Mouse (Mus musculus): Measurements from ENCODE around the gene Cdh4. TPM values are rescaled to one million over a fixed set of nuclear protein-coding genes. Genes with fewer than 3 reads are reported as not detected.

The Cdh4 gene
- polyA plus RNA-seq, 1 experiment from 2014 or later: 3.2 TPM

GRCm38 (mm10) chr2:179838036-179838435, 395.8 kb downstream of the Cdh4 start:
- peak; percentile 82 for DNase-seq (ENCODE audit: low spot score)

GRCm38 (mm10) chr2:179842610-179843389, 400.6 kb downstream of the Cdh4 start:
- Histone ChIP-seq H3K27me3 (ENCODE audit: control insufficient read depth, insufficient read depth, low read length) (no peaks in the 10 kb centered on the region), H3K4me1 (ENCODE audit: control insufficient read depth, insufficient read depth, low read length) (peaks cover 13% of the 10 kb centered on the region), H3K27ac (replicated peaks; ENCODE audit: low read depth, low read length) (no peak overlapping the region), H3K36me3 (ENCODE audit: control insufficient read depth, insufficient read depth, low read length) (no peaks in the 10 kb centered on the region), H3K4me3 (ENCODE audit: low read depth, low read length) (no peak overlapping the region), H3K9me3 (ENCODE audit: control insufficient read depth, low read length) (no peaks in the 10 kb centered on the region), H3K9ac (ENCODE audit: low read length) (no peak overlapping the region), H3K4me2 (ENCODE audit: low read depth, severe bottlenecking) (no peak overlapping the region)
- no peak for ATAC-seq (ENCODE audit: insufficient number of reproducible peaks, low FRiP score, low TSS enrichment, low read depth)
- no peak for DNase-seq (ENCODE audit: low spot score)
- 87% methylated on average over 12 of the region's 12 CpGs for WGBS

More at GRCm38 (mm10) chr2:179838036-179838435, 395.8 kb downstream of the Cdh4 start:
- H3K9ac ChIP-seq (ENCODE audit: low read length): no peak overlapping the region
- no peaks in the 10 kb centered on the region for H3K27me3 ChIP-seq (ENCODE audit: control insufficient read depth, insufficient read depth, low read length)
- H3K4me2 ChIP-seq (ENCODE audit: low read depth, severe bottlenecking): peak overlapping the region; percentile 27
- WGBS: 17% methylated on average over 7 of the region's 7 CpGs
- no peaks in the 10 kb centered on the region for H3K36me3 ChIP-seq (ENCODE audit: control insufficient read depth, insufficient read depth, low read length)
- peak; percentile 64 for ATAC-seq (ENCODE audit: insufficient number of reproducible peaks, low FRiP score, low TSS enrichment, low read depth)
- H3K4me1 ChIP-seq (ENCODE audit: control insufficient read depth, insufficient read depth, low read length): peaks cover 46% of the 10 kb centered on the region
- H3K4me3 ChIP-seq (ENCODE audit: low read depth, low read length): no peak overlapping the region
- H3K9me3 ChIP-seq (ENCODE audit: control insufficient read depth, low read length): no peaks in the 10 kb centered on the region
- H3K27ac ChIP-seq (replicated peaks; ENCODE audit: low read depth, low read length): peak overlapping the region; percentile 89

- DNase-seq (ENCODE audit: low spot score) (no peak), ATAC-seq (ENCODE audit: insufficient number of reproducible peaks, low FRiP score, low TSS enrichment, low read depth) (no peak)
- Histone ChIP-seq H3K4me2 (ENCODE audit: low read depth, severe bottlenecking) (no peak overlapping the region), H3K9ac (ENCODE audit: low read length) (no peak overlapping the region), H3K4me1 (ENCODE audit: control insufficient read depth, insufficient read depth, low read length) (peaks cover 3% of the 10 kb centered on the region; the same call in 1 of the 2 replicates), H3K9me3 (ENCODE audit: control insufficient read depth, low read length) (no peaks in the 10 kb centered on the region), H3K27ac (replicated peaks; ENCODE audit: low read depth, low read length) (no peak overlapping the region), H3K36me3 (ENCODE audit: control insufficient read depth, insufficient read depth, low read length) (no peaks in the 10 kb centered on the region), H3K4me3 (ENCODE audit: low read depth, low read length) (no peak overlapping the region), H3K27me3 (ENCODE audit: control insufficient read depth, insufficient read depth, low read length) (no peaks in the 10 kb centered on the region)
- 60% methylated on average over 9 of the region's 9 CpGs for WGBS
Observed at GRCm38 (mm10) chr2:179849732-179850131, 407.5 kb downstream of the Cdh4 start.

GRCm38 (mm10) chr2:179852169-179852568, 409.9 kb downstream of the Cdh4 start:
- no peak for ATAC-seq (ENCODE audit: insufficient number of reproducible peaks, low FRiP score, low TSS enrichment, low read depth)
- no peaks in the 10 kb centered on the region for H3K36me3 ChIP-seq (ENCODE audit: control insufficient read depth, insufficient read depth, low read length)
- WGBS: 83% methylated on average over 10 of the region's 10 CpGs
- H3K9ac ChIP-seq (ENCODE audit: low read length): no peak overlapping the region
- no peaks in the 10 kb centered on the region for H3K9me3 ChIP-seq (ENCODE audit: control insufficient read depth, low read length)
- no peak for DNase-seq (ENCODE audit: low spot score)
- no peak overlapping the region for H3K4me3 ChIP-seq (ENCODE audit: low read depth, low read length)
- no peak overlapping the region for H3K4me2 ChIP-seq (ENCODE audit: low read depth, severe bottlenecking)
- H3K27me3 ChIP-seq (ENCODE audit: control insufficient read depth, insufficient read depth, low read length): no peaks in the 10 kb centered on the region
- H3K4me1 ChIP-seq (ENCODE audit: control insufficient read depth, insufficient read depth, low read length): peaks cover 15% of the 10 kb centered on the region
- H3K27ac ChIP-seq (replicated peaks; ENCODE audit: low read depth, low read length): no peak overlapping the region

GRCm38 (mm10) chr2:179852862-179853261, 410.6 kb downstream of the Cdh4 start:
- peaks cover 16% of the 10 kb centered on the region for H3K4me1 ChIP-seq (ENCODE audit: control insufficient read depth, insufficient read depth, low read length)
- ATAC-seq (ENCODE audit: insufficient number of reproducible peaks, low FRiP score, low TSS enrichment, low read depth): no peak

GRCm38 (mm10) chr2:179853892-179854291, 411.7 kb downstream of the Cdh4 start:
- H3K9me3 ChIP-seq (ENCODE audit: control insufficient read depth, low read length): no peaks in the 10 kb centered on the region
- 74% methylated on average over 10 of the region's 10 CpGs for WGBS
- H3K4me3 ChIP-seq (ENCODE audit: low read depth, low read length): no peak overlapping the region
- H3K36me3 ChIP-seq (ENCODE audit: control insufficient read depth, insufficient read depth, low read length): no peaks in the 10 kb centered on the region
- no peak for DNase-seq (ENCODE audit: low spot score)
- peaks cover 16% of the 10 kb centered on the region for H3K4me1 ChIP-seq (ENCODE audit: control insufficient read depth, insufficient read depth, low read length)
- H3K27me3 ChIP-seq (ENCODE audit: control insufficient read depth, insufficient read depth, low read length): no peaks in the 10 kb centered on the region
- no peak overlapping the region for H3K27ac ChIP-seq (replicated peaks; ENCODE audit: low read depth, low read length)
- no peak for ATAC-seq (ENCODE audit: insufficient number of reproducible peaks, low FRiP score, low TSS enrichment, low read depth)
- no peak overlapping the region for H3K4me2 ChIP-seq (ENCODE audit: low read depth, severe bottlenecking)
- no peak overlapping the region for H3K9ac ChIP-seq (ENCODE audit: low read length)

More at GRCm38 (mm10) chr2:179852862-179853261, 410.6 kb downstream of the Cdh4 start:
- DNase-seq (ENCODE audit: low spot score): no peak
- Histone ChIP-seq H3K4me3 (ENCODE audit: low read depth, low read length) (no peak overlapping the region), H3K4me2 (ENCODE audit: low read depth, severe bottlenecking) (no peak overlapping the region), H3K27ac (replicated peaks; ENCODE audit: low read depth, low read length) (no peak overlapping the region), H3K9me3 (ENCODE audit: control insufficient read depth, low read length) (no peaks in the 10 kb centered on the region), H3K9ac (ENCODE audit: low read length) (no peak overlapping the region), H3K27me3 (ENCODE audit: control insufficient read depth, insufficient read depth, low read length) (no peaks in the 10 kb centered on the region), H3K36me3 (ENCODE audit: control insufficient read depth, insufficient read depth, low read length) (no peaks in the 10 kb centered on the region)
- 53% methylated on average over 11 of the region's 11 CpGs for WGBS

- WGBS: 54% methylated on average over 4 of the region's 4 CpGs
- ATAC-seq (ENCODE audit: insufficient number of reproducible peaks, low FRiP score, low TSS enrichment, low read depth) (no peak), DNase-seq (ENCODE audit: low spot score) (no peak)
- no peaks in the 10 kb centered on the region for H3K36me3 ChIP-seq (ENCODE audit: control insufficient read depth, insufficient read depth, low read length)
- H3K9me3 ChIP-seq (ENCODE audit: control insufficient read depth, low read length): no peaks in the 10 kb centered on the region
- H3K4me2 ChIP-seq (ENCODE audit: low read depth, severe bottlenecking): no peak overlapping the region
- H3K4me1 ChIP-seq (ENCODE audit: control insufficient read depth, insufficient read depth, low read length): peaks cover 16% of the 10 kb centered on the region
- no peak overlapping the region for H3K4me3 ChIP-seq (ENCODE audit: low read depth, low read length)
- H3K27ac ChIP-seq (replicated peaks; ENCODE audit: low read depth, low read length): no peak overlapping the region
- H3K27me3 ChIP-seq (ENCODE audit: control insufficient read depth, insufficient read depth, low read length): no peaks in the 10 kb centered on the region
- H3K9ac ChIP-seq (ENCODE audit: low read length): no peak overlapping the region
Observed at GRCm38 (mm10) chr2:179857086-179857485, 414.9 kb downstream of the Cdh4 start.

GRCm38 (mm10) chr2:179862676-179863075, 420.4 kb downstream of the Cdh4 start:
- Histone ChIP-seq H3K9me3 (ENCODE audit: control insufficient read depth, low read length) (no peaks in the 10 kb centered on the region), H3K36me3 (ENCODE audit: control insufficient read depth, insufficient read depth, low read length) (no peaks in the 10 kb centered on the region), H3K4me3 (ENCODE audit: low read depth, low read length) (no peak overlapping the region), H3K4me2 (ENCODE audit: low read depth, severe bottlenecking) (no peak overlapping the region), H3K4me1 (ENCODE audit: control insufficient read depth, insufficient read depth, low read length) (peaks cover 5% of the 10 kb centered on the region; the same call in 1 of the 2 replicates), H3K9ac (ENCODE audit: low read length) (no peak overlapping the region), H3K27ac (replicated peaks; ENCODE audit: low read depth, low read length) (no peak overlapping the region), H3K27me3 (ENCODE audit: control insufficient read depth, insufficient read depth, low read length) (no peaks in the 10 kb centered on the region)
- no peak for DNase-seq (ENCODE audit: low spot score)
- WGBS: 62% methylated on average over 3 of the region's 3 CpGs
- ATAC-seq (ENCODE audit: insufficient number of reproducible peaks, low FRiP score, low TSS enrichment, low read depth): peak; percentile 31; the same call in 1 of the 2 replicates

All from limb, embryonic 11.5 days (tissue).